ENCODE assay signal across 12 mouse cellular contexts in the genomic region with DNA sequence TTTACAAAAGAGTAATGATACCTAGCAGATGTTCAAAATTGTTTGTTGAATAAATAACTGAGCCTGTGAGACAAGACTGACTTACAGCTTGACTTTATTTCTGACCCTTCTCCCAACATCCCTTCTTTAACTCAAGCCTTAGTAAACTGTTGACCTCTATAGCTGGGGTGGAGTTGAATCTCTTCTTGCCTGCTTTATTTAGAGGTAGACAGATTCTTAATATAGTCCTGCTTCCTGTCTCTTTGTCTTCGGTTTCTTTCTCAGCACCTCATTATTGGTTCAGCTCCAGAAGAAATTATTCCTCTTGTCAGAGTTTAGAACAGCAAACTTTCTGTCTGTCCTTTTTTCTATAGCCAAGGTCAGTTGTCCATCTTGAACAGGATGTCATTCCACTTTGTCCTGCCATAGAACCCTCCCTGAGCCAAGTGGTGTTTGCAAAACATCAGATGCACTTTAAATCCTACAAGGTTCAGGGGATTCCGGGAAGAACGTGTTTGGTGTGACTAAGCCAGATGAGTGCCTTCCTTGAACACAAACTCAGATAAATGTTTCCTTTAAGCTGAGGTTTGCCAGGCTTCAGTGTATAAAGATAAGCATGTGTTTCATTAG.
"Had no signal": no experiment of that assay in that cellular context is flagged by ENCODE, and none has a peak within 500 bp of the region (broad histone marks: within the 10 kb centered on the region; RNA-seq: fewer than 3 reads in every experiment).

No protein-coding gene starts in this region.

- H3K9me3 ChIP-seq: limb, embryonic 15.5 days had no signal

- H3K4me3 ChIP-seq: limb, embryonic 15.5 days had no signal

- H3K9ac ChIP-seq: limb, embryonic 15.5 days; liver, embryonic 14.5 days; liver, postnatal 0 days had no signal

- H3K36me3 ChIP-seq: limb, embryonic 15.5 days had no signal

- DNase-seq: kidney, adult 2 months; kidney, postnatal 14 days; liver, postnatal 0 days; lung, postnatal 4 days; midbrain, embryonic 14.5 days; thymus, adult 18-20 months; thymus, postnatal 36 days had no signal

- H3K27ac ChIP-seq: limb, embryonic 15.5 days; liver, embryonic 14.5 days had no signal

- ATAC-seq: intestine, postnatal 0 days; liver, postnatal 0 days had no signal

- H3K27me3 ChIP-seq: limb, embryonic 15.5 days had no signal

- H3K4me1 ChIP-seq: limb, embryonic 15.5 days had no signal

- H3K4me2 ChIP-seq: limb, embryonic 15.5 days; liver, embryonic 11.5 days; midbrain, embryonic 11.5 days had no signal
